Mouse (Mus musculus) cerebellum, adult (tissue): ENCODE results near the gene Apex1.
A peak's percentile ranks its signal among the peaks of the same experiment; 100 is the strongest.
"Not testable (repeated sequence)": the region's sequence is repeated elsewhere in the genome, so short reads cannot be mapped to it uniquely, and the experiment has no call there.

ENCODE experiments used
- ATAC-seq: cut with Nextera tagmentation; 2 replicates; pipeline ENCODE4 v1.9.2; 2017; ENCODE audit warnings: mild to moderate bottlenecking, moderate library complexity, mixed read lengths; ENCODE audit not compliant: insufficient number of reproducible peaks, low FRiP score, low TSS enrichment

The Apex1 gene

GRCm38 (mm10) chr14:50925111-50925920 lies 548 bp downstream of the Apex1 start:
- no peak for ATAC-seq

DNA sequence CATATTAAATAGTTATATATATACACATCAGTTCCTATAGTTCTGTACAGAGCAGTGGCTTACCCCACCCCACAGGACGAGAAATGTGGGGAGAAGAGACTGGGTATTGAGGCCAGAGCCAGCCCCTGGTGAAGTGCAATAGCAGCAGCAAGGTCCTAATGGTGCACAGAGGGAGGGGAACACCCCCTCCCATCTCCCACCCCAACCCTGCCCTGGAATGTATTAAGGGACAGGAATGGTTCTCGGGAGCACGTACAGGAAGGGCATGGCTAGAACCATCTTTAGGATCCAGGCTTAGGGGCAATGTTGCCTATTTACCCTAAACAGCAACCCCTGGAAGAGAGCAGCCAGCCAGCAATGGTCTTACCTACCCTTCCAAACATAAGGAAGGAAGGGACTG lies 2.6 kb downstream of the Apex1 start:
- ATAC-seq: no peak

DNA sequence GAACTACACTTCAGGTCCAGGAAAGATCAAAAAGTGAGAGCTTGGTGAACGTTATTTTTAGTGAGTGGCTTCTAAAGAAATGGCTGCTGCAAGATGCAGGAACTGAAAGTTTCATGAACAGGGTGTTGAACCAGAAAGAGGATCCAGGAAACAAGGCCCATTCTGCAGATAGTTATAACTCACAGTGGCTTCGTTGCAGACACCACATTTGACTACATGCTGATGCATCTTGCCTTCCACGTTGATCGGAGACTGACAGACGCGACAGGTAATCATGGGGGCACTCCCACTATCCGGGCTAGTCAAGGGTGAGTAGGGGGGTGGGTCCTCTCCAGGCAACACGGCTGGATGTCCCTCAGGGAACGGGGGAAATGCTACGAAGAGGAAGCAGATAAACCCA lies 5.2 kb downstream of the Apex1 start:
- no peak for ATAC-seq

DNA sequence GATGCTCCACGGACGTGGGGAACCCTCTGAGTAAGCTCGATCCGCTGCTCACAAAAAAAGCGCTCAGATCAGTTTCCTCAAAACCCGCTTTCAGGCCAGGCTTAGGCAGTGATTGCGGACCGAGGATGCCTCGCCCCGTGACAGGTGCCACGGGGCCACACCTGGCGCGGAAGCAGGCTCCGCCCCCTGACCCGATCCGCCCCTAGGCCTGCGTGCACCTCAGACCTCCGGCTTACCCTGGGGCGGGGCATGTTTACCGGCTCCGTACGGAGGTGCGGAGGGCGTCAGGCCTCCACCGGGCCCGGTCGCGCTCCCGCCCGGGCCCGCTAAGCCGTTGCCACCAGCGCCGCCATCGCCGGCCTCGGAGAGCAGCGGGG lies 5.6 kb downstream of the Apex1 start:
- peak; percentile 63 for ATAC-seq

- ATAC-seq: peak; percentile 95
Observed at GRCm38 (mm10) chr14:50930754-50931492, 6.2 kb downstream of the Apex1 start, which contains the start of the genes Pip4p1 and Pnp. Pip4p1 (minus strand) TSS chr14:50930856. Pnp (plus strand) TSS chr14:50931082.

- no peak for ATAC-seq
Observed at GRCm38 (mm10) chr14:50931493-50932020, 6.8 kb downstream of the Apex1 start.

DNA sequence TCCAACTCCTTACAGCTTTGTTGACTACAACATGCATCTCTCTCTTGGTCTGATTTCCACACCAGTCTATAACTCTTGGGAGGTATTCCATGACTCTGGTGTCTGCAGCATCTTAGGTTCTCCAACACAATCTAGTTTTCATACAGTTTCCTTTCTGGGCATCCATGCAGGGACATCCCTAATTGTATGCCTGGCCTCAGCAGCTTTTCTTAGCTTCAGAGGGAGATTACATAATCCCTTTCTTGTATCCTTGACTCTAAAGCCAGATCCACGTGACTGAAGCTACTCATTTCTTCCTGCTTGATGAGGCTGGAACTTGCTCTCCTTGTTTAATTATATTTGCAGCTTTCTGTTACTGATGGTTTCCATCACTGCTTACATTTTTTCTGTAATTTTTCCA lies 11.9 kb downstream of the Apex1 start:
- no peak for ATAC-seq

GRCm38 (mm10) chr14:50938119-50938908 lies 13.5 kb downstream of the Apex1 start:
- ATAC-seq: no peak

DNA sequence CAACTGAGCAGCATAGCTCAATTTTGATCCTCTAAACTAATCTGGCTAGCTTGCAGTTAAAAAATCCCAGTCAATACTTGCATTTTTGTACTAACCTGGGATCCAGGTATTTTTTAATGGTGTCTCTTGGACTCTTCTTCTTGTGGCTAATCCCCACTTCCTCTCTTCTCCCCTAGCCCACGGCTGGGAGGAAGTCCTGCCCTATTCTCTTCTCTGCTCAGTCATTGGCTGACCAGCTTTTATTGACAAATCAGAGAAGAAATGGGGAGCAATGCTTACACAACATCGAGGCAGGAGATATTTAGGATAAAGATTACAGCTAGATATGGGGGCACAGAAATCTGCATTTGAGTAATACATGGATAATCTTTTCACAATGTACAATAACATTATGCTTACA lies 14.2 kb downstream of the Apex1 start:
- no peak for ATAC-seq

DNA sequence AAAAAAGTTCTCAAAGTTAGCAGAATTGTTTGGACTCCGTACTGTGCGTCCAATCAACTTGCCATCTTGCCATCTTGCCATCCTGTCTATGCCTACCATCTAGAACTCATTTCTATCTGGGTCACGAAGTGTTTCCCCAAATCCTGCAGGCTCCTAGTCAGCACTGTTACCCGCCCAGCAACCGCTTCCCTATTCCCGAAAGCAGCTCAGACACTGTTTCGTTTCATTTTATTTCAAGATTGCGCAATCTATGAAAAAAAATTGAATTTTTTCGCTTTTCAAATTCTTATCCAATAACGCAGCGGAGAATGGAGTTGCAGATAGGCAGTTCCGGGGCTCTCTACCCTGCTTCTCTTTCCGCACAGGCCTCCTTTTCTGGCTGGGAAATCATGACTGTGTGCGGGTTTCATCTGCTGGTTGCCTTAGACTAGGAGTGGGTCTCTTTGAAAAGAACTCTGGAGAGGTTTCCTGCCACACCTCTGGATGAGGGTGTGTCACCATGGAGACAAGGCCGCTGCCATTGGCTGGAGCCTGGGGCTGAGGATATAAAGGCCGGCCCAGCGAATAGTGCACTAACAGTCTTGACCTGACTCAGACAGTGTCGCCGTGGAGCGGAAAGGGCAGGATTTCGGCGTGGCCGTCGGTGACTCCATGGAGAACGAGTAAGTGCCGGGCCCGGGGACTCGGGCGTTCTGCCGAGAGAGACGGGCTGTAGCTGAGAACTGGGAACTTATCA lies 19.3 kb downstream of the Apex1 start, which contains the start of gene Gm49342:
Gene Gm49342 (plus strand): TSS at position 586 of the 736 bp plus-strand sequence.
- ATAC-seq: peak; percentile 98

- peak; percentile 90 for ATAC-seq
Observed at GRCm38 (mm10) chr14:50944668-50945033, 19.9 kb downstream of the Apex1 start.

DNA sequence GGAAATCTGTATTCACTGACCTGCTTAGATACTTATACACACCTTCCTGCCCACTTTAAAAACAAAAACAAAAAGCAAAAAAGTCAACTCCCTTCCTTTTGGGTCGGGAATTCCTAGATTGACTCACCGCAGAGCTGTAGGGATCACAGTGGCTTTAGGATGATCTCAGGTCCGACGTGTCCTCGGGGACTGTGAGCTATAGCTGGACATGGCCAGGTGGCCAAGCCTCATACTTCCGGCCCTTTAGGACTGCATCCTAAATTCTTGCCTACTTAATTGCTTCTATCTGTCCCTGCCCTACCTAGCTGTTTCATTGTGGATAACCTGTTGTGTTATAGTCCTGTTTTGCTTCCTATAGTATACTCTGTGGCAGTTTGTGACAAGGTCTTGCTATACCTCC lies 20.3 kb downstream of the Apex1 start:
- not testable (repeated sequence) for ATAC-seq

GRCm38 (mm10) chr14:50945526-50945925 lies 20.8 kb downstream of the Apex1 start:
- not testable (repeated sequence) for ATAC-seq

GRCm38 (mm10) chr14:50955487-50955886 lies 30.7 kb downstream of the Apex1 start:
- ATAC-seq: no peak

DNA sequence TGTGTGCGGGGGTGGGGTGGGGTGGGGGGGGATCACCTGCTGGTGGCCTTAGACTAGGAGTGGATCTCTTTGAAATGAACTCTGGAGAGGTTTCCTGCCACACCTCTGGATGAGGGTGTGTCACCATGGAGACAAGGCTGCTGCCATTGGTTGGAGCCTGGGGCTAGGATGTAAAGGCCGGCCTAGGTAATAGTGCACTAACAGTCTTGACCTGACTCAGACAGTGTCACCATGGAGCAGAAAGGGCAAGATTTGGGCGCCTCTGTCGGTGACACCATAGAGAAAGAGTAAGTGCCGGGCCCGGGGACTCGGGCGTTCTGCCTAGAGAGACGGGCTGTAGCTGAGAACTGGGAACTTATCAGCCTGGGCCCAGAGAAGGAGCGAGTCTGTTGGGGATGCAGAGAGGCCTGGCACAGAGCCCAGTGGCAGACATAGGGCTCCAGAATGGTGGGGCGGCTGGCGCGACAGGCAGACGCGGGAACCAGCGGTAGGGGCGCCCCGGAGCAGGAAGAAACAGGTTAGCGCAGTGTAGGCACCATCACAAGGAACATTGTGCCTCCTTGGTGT lies 31.3 kb downstream of the Apex1 start, which contains the start of gene Pnp2:
Gene Pnp2 (plus strand): TSS at position 51 of the 567 bp plus-strand sequence.
- peak; percentile 88 for ATAC-seq

DNA sequence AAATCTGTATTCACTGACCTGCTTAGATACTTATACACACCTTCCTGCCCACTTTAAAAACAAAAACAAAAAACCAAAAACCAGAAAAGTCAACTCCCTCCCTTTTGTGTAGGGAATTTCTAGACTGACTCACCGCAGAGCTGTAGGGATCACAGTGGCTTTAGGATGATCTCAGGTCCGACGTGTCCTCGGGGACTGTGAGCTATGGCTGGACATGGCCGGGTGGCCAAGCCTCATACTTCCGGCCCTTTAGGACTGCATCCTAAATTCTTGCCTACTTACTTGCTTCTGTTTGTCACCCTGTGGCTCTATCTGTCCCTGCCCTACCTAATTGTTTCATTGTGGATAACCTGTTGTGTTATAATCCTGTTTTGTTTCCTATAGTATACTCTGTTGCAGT lies 32.0 kb downstream of the Apex1 start:
- ATAC-seq: not testable (repeated sequence)

- ATAC-seq: not testable (repeated sequence)
Observed at GRCm38 (mm10) chr14:50957146-50957545, 32.4 kb downstream of the Apex1 start.

GRCm38 (mm10) chr14:50958289-50958995 lies 33.7 kb downstream of the Apex1 start:
- ATAC-seq: not testable (repeated sequence)
